Mouse (Mus musculus) lung, adult 2 months (tissue): ENCODE data around the gene Yme1l1.

Experiments
- CTCF ChIP-seq: fragments of 200-500 bp; IDR thresholded peaks from 2 replicates; pipeline ENCODE4 v1.5.1; 2011; ENCODE audit warnings: mild to moderate bottlenecking, low read length, control low read depth; ENCODE audit not compliant: insufficient read depth
- POLR2A ChIP-seq: fragments of 200-500 bp; IDR thresholded peaks from 2 replicates; pipeline ENCODE4 v1.6.1; 2011; ENCODE audit warnings: low read depth, mild to moderate bottlenecking, control low read depth, low read length, borderline replicate concordance; ENCODE audit errors: extremely low read depth

DNA sequence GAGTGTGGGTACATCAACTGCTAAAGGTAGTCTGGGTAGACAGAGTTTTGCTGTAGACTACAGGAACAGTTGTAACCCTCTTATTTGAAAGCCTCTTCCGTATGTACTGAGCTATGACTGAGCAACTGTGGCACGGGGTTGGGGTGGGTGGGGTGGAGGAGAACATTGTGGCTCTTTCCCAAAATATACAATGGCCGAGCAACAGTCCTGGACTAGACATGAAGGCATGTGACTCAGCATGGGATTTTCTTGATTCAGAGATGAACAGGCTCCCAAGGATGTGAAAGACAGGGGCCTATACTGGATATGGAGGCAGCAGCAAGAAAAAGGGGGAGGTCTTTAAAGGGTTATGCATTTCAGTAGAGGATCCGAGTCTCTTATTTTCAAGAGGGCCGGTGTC lies 57.5 kb downstream of the Yme1l1 start:
- no peak for TF ChIP-seq CTCF
- TF ChIP-seq POLR2A: no peak
